Mouse (Mus musculus): ENCODE data around the gene Prpf3. TPM values are rescaled to one million over a fixed set of nuclear protein-coding genes. Genes with fewer than 3 reads are reported as not detected.

Prpf3 gene
- polyA plus RNA-seq, 1 experiment from 2014 or later: 65.8 TPM

DNA sequence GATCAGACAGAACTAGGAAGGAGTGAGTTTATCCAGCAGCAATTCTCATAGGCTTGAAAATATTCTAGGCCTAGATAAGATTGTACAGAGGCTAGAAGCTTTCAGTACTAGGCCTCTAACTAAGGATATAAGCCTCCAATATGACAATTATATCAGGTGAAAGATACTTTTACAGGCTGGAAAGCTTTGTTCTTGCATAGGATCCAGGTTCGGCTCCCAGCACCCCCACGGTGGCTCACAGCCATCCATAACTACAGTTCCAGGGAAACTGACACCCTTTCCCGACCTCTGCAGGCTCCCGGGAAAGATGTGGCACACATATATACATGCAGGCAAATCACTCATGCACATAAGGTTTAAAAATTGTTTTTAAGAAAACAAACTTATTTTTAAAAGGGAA lies 51.8 kb downstream of the Prpf3 start:
- no peaks in the 10 kb centered on the region for H3K4me1 ChIP-seq
- WGBS: 96% methylated on average over 4 of the region's 4 CpGs
- DNase-seq (ENCODE audit: low spot score): no peak
- H3K4me3 ChIP-seq: no peak overlapping the region
- no peaks in the 10 kb centered on the region for H3K27me3 ChIP-seq (ENCODE audit: low read depth, poor library complexity, severe bottlenecking)
- peaks cover 60% of the 10 kb centered on the region for H3K36me3 ChIP-seq
- H3K27ac ChIP-seq (replicated peaks): no peak overlapping the region
- no peaks in the 10 kb centered on the region for H3K9me3 ChIP-seq (replicated peaks)

- Histone ChIP-seq H3K36me3 (peaks cover 30% of the 10 kb centered on the region), H3K27me3 (ENCODE audit: low read depth, poor library complexity, severe bottlenecking) (no peaks in the 10 kb centered on the region), H3K4me3 (no peak overlapping the region), H3K4me1 (peaks cover 4% of the 10 kb centered on the region; the same call in 1 of the 2 replicates), H3K9me3 (replicated peaks) (no peaks in the 10 kb centered on the region), H3K27ac (replicated peaks) (no peak overlapping the region)
- 90% methylated on average over 4 of the region's 4 CpGs for whole genome bisulfite sequencing
- no peak for DNase-seq (ENCODE audit: low spot score)
Measured at GRCm38 (mm10) chr3:95798756-95799155, 56.9 kb downstream of the Prpf3 start.

DNA sequence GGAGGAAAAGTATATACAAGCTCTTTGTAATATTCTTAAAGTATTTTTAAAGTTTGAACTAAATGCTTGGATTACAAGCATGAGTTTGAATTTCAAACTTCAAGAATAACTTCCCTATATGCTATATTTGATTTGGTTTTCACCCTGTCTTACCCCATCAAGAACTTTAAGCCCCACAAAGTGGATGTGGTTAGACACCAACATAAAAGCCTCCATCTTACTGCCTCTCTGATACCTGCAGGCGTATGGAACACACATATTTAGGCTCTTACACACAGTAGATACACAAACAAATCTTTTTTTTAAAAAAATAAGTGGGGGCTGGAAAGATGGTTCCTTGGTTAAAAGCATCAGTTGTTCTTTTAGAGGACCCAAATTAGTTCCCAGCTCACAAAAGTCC lies 61.4 kb downstream of the Prpf3 start:
- Histone ChIP-seq H3K27me3 (ENCODE audit: low read depth, poor library complexity, severe bottlenecking) (no peaks in the 10 kb centered on the region), H3K4me3 (no peak overlapping the region), H3K4me1 (peaks cover 10% of the 10 kb centered on the region), H3K36me3 (peaks cover 2% of the 10 kb centered on the region), H3K9me3 (replicated peaks) (no peaks in the 10 kb centered on the region), H3K27ac (replicated peaks) (no peak overlapping the region)
- WGBS: 72% methylated on average over 1 of the region's 1 CpGs
- DNase-seq (ENCODE audit: low spot score): no peak

DNA sequence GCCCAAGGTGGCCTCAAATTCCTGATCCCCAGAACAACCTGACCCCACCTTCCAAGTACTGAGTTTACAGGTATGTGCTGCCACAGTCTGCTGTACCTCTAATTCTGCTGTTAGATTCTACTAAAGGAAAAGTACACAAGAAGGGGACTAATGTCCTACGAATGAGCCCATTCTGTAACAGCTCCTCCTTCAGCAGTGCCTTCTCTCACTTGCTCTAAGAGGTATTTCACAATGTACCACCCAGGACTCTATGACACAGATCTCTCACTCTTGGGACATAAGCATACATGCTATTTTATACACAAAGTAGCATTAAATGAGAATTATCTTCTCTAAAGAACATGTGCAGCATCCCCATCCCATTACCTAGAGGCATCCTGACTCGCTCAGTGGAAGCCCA lies 62.0 kb downstream of the Prpf3 start:
- Histone ChIP-seq H3K27ac (replicated peaks) (no peak overlapping the region), H3K36me3 (peaks cover 6% of the 10 kb centered on the region), H3K9me3 (replicated peaks) (no peaks in the 10 kb centered on the region), H3K27me3 (ENCODE audit: low read depth, poor library complexity, severe bottlenecking) (no peaks in the 10 kb centered on the region), H3K4me1 (peaks cover 10% of the 10 kb centered on the region), H3K4me3 (no peak overlapping the region)
- 75% methylated on average over 2 of the region's 2 CpGs for WGBS
- DNase-seq (ENCODE audit: low spot score): no peak

- Histone ChIP-seq H3K27ac (replicated peaks) (no peak overlapping the region), H3K9me3 (replicated peaks) (no peaks in the 10 kb centered on the region), H3K4me1 (no peaks in the 10 kb centered on the region), H3K36me3 (peaks cover 86% of the 10 kb centered on the region), H3K4me3 (no peak overlapping the region), H3K27me3 (ENCODE audit: low read depth, poor library complexity, severe bottlenecking) (no peaks in the 10 kb centered on the region)
- 93% methylated on average over 4 of the region's 4 CpGs for WGBS
- DNase-seq (ENCODE audit: low spot score): no peak
Measured at GRCm38 (mm10) chr3:95785501-95785900, 70.2 kb downstream of the Prpf3 start.

Other genes starting within 250 kb of the Prpf3 start
- 90.1 and 101 TPM in 2 replicates for gene Ensa, start 230.9 kb downstream of the Prpf3 start, polyA plus RNA-seq (2016; fragmentation: Nextera tagmentation; extraction: Ambion mirVana)
- 41.9 and 47.6 TPM in 2 replicates for gene Mcl1, start 197.1 kb downstream of the Prpf3 start, polyA plus RNA-seq (2016; fragmentation: Nextera tagmentation; extraction: Ambion mirVana)
- gene Adamtsl4, start 168.0 kb downstream of the Prpf3 start, polyA plus RNA-seq (2016; fragmentation: Nextera tagmentation; extraction: Ambion mirVana): 0.78 and 1.4 TPM in 2 replicates
- gene Ecm1, start 116.3 kb downstream of the Prpf3 start, polyA plus RNA-seq (2016; fragmentation: Nextera tagmentation; extraction: Ambion mirVana): 18.1 and 19.5 TPM in 2 replicates
- 54.1 and 64.4 TPM in 2 replicates for gene Tars2, start 95.7 kb downstream of the Prpf3 start, polyA plus RNA-seq (2016; fragmentation: Nextera tagmentation; extraction: Ambion mirVana)
- gene Rprd2, start 37.0 kb downstream of the Prpf3 start, polyA plus RNA-seq (2016; fragmentation: Nextera tagmentation; extraction: Ambion mirVana): 18.1 and 22.1 TPM in 2 replicates
- gene Mrps21, start 15.6 kb upstream of the Prpf3 start, polyA plus RNA-seq (2016; fragmentation: Nextera tagmentation; extraction: Ambion mirVana): 354 and 390 TPM in 2 replicates
- gene Ciart, start 26.4 kb upstream of the Prpf3 start, polyA plus RNA-seq (2016; fragmentation: Nextera tagmentation; extraction: Ambion mirVana): 7.9 and 12.3 TPM in 2 replicates
- 8.1 and 9.6 TPM in 2 replicates for gene BC028528, start 36.1 kb upstream of the Prpf3 start, polyA plus RNA-seq (2016; fragmentation: Nextera tagmentation; extraction: Ambion mirVana)
- gene Aph1a, start 38.1 kb upstream of the Prpf3 start, polyA plus RNA-seq (2016; fragmentation: Nextera tagmentation; extraction: Ambion mirVana): 31.1 and 37.4 TPM in 2 replicates
- gene Car14, start 48.8 kb upstream of the Prpf3 start, polyA plus RNA-seq (2016; fragmentation: Nextera tagmentation; extraction: Ambion mirVana): 67.7 and 93.9 TPM in 2 replicates
- gene Anp32e, start 73.4 kb upstream of the Prpf3 start, polyA plus RNA-seq (2016; fragmentation: Nextera tagmentation; extraction: Ambion mirVana): 366 and 378 TPM in 2 replicates
- 66.8 and 69.0 TPM in 2 replicates for gene Plekho1, start 140.1 kb upstream of the Prpf3 start, polyA plus RNA-seq (2016; fragmentation: Nextera tagmentation; extraction: Ambion mirVana)
- 28.6 and 33.3 TPM in 2 replicates for gene Vps45, start 202.6 kb upstream of the Prpf3 start, polyA plus RNA-seq (2016; fragmentation: Nextera tagmentation; extraction: Ambion mirVana)
- gene Otud7b, start 248.6 kb upstream of the Prpf3 start, polyA plus RNA-seq (2016; fragmentation: Nextera tagmentation; extraction: Ambion mirVana): 16.5 and 18.9 TPM in 2 replicates